In the genomic region with DNA sequence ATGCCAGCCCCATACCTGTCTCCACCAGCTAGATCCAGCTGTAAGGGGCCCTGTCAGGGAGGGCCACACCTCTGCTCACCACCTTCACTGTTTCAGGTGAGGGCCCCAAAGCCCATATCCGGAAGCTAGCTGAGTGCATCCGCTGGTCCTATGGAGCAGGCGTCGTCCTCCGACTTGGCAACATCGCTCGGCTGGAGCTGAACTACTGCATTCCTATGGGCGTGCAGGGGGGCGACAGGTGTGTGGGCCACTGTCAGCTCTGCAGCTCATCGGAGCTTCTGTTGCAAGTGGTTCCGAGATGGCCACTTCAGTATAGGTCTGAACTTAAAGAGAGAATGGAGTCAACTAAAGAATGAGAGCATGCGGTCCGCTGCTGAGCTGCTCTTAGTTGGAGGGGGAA, we compare ENCODE assay signal across 16 mouse cellular contexts. TPM values are rescaled to one million over a fixed set of nuclear protein-coding genes. Genes with fewer than 3 reads are reported as not detected.
"Had no signal": no experiment of that assay in that cellular context is flagged by ENCODE, and none has a peak within 500 bp of the region (broad histone marks: within the 10 kb centered on the region; RNA-seq: fewer than 3 reads in every experiment).

No protein-coding gene starts in this region.

- DNase-seq: kidney, adult 11 months; kidney, adult 9 months; kidney, postnatal 36 days; layer of hippocampus, adult 9-11 months; layer of hippocampus, postnatal 36 days; lung, adult 18-20 months; midbrain, embryonic 14.5 days; thymus, adult 2 months; thymus, postnatal 25 days had no signal

- H3K9ac ChIP-seq: limb, embryonic 13.5 days; neural tube, embryonic 15.5 days; stomach, embryonic 15.5 days had no signal

- H3K9me3 ChIP-seq: limb, embryonic 13.5 days; midbrain, embryonic 10.5 days; neural tube, embryonic 15.5 days; stomach, embryonic 15.5 days had no signal

- H3K4me1 ChIP-seq: stomach, embryonic 15.5 days had no signal

- H3K4me3 ChIP-seq: limb, embryonic 13.5 days; midbrain, embryonic 10.5 days; myocyte; neural tube, embryonic 15.5 days; stomach, embryonic 15.5 days had no signal

- H3K4me2 ChIP-seq: limb, embryonic 13.5 days; neural tube, embryonic 15.5 days; stomach, embryonic 15.5 days had no signal

- H3K27ac ChIP-seq: kidney, postnatal 0 days; limb, embryonic 13.5 days; neural tube, embryonic 15.5 days; stomach, embryonic 15.5 days had no signal

- H3K27me3 ChIP-seq: limb, embryonic 13.5 days; neural tube, embryonic 15.5 days; stomach, embryonic 15.5 days had no signal

RNA-seq across cellular contexts. Expression of a gene that starts 43.3 kb away (rescaled TPM):
- polyA plus RNA-seq: lung, embryonic 16.5 days had no signal
